Mouse (Mus musculus) thymus, adult 2 months (tissue): ENCODE measurements around the gene Dbil5.

ENCODE experiments used
- CTCF ChIP-seq: fragments of 200-500 bp; IDR thresholded peaks from 2 replicates; pipeline ENCODE4 v1.5.1; 2012; ENCODE audit warnings: mild to moderate bottlenecking, control low read depth, low read length, moderate library complexity, borderline replicate concordance; ENCODE audit not compliant: control insufficient read depth, poor library complexity, insufficient read depth; ENCODE audit errors: extremely low read depth
- POLR2A ChIP-seq: fragments of 200-500 bp; IDR thresholded peaks from 2 replicates; pipeline ENCODE4 v1.6.1; 2012; ENCODE audit warnings: mild to moderate bottlenecking, low read length, control low read depth, moderate library complexity; ENCODE audit not compliant: control insufficient read depth, poor library complexity, insufficient read depth; ENCODE audit errors: extremely low read depth

DNA sequence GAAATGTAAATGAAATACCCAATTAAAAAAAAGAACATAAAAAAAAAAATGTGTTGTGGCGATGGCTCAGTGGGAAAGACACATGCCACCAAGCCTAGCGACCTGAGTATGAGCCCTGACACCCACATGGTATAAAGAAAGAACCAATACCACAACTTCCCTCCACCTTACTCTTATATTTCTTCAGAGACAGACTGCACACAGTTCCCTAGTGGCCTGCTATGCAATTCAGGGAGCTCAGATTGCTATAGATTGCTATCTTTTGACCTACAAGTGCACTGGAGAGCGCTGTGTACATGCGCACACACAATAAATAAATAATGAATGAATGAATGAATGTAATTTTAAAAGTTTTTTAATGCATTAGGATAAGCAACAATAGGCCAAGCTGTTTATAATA is 33.7 kb upstream of the Dbil5 start:
- TF ChIP-seq CTCF (no peak), POLR2A (no peak)
